ENCODE assay signal across 24 mouse cellular contexts in the genomic region with DNA sequence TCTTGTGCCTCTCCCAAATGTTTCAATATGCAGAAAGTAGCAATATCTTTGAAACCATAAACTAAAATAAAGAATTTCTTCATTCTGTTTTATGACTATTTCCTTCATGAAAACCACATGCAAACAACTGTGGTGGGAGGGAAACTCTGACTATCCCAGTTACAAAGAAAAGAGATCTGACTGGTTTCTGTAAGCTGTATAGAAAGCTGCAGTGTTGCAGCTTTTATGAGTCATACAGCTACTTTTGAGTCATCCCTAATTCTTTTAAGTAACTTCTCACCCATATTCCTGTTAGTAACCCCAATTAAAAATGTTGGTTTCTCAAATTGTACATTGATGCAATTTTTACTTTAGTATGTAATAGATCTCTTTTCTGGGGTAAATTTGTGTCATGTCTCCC. TPM values are rescaled to one million over a fixed set of nuclear protein-coding genes. Genes with fewer than 3 reads are reported as not detected.
DNase-seq lines count a peak whose midpoint lies in the region; ATAC-seq and TF ChIP-seq lines count a peak whose summit lies in the region.
"Had no signal": no experiment of that assay in that cellular context is flagged by ENCODE, and none has a peak within 500 bp of the region (broad histone marks: within the 10 kb centered on the region; RNA-seq: fewer than 3 reads in every experiment).

No protein-coding gene starts in this region.

- peak; percentile 38 for TF ChIP-seq EP300 in stomach, postnatal 0 days (optimal IDR thresholded peaks at IDR 0.05)

- no peak overlapping the region for H3K4me3 ChIP-seq in stomach, postnatal 0 days (ENCODE audit: low read depth, low read length)
- H3K4me3 ChIP-seq in forebrain, embryonic 16.5 days (replicated peaks; ENCODE audit: low read length) = no peak overlapping the region
- H3K4me3 ChIP-seq: embryonic facial prominence, embryonic 10.5 days; forebrain, embryonic 15.5 days; heart, embryonic 10.5 days; hindbrain, embryonic 15.5 days; limb, embryonic 12.5 days; neural tube, embryonic 12.5 days had no signal

- no peaks in the 10 kb centered on the region for H3K4me1 ChIP-seq in stomach, postnatal 0 days (replicated peaks; ENCODE audit: control insufficient read depth, insufficient read depth)
- H3K4me1 ChIP-seq in forebrain, embryonic 16.5 days (replicated peaks; ENCODE audit: control insufficient read depth, insufficient read depth, low read length) = no peaks in the 10 kb centered on the region
- H3K4me1 ChIP-seq: embryonic facial prominence, embryonic 10.5 days; forebrain, embryonic 15.5 days; heart, embryonic 10.5 days; hindbrain, embryonic 15.5 days; limb, embryonic 12.5 days; neural tube, embryonic 12.5 days had no signal

- no peak overlapping the region for H3K27ac ChIP-seq in stomach, postnatal 0 days (replicated peaks)
- H3K27ac ChIP-seq in forebrain, embryonic 16.5 days (ENCODE audit: low read length) = no peak overlapping the region
- H3K27ac ChIP-seq: embryonic facial prominence, embryonic 10.5 days; forebrain, embryonic 15.5 days; heart, embryonic 10.5 days; hindbrain, embryonic 15.5 days; limb, embryonic 12.5 days; neural tube, embryonic 12.5 days had no signal

- TF ChIP-seq CTCF in stomach, postnatal 0 days (IDR thresholded peaks at IDR 0.05; ENCODE audit: low read depth) = no peak

- no peak overlapping the region for H3K4me2 ChIP-seq in stomach, postnatal 0 days (replicated peaks; ENCODE audit: low read depth)
- H3K4me2 ChIP-seq in forebrain, embryonic 16.5 days (ENCODE audit: low read length) = no peak overlapping the region
- H3K4me2 ChIP-seq: forebrain, embryonic 15.5 days; hindbrain, embryonic 15.5 days; limb, embryonic 12.5 days; liver, embryonic 11.5 days; neural tube, embryonic 12.5 days had no signal

- H3K9me3 ChIP-seq in stomach, postnatal 0 days (ENCODE audit: control insufficient read depth, low read length) = no peaks in the 10 kb centered on the region
- no peaks in the 10 kb centered on the region for H3K9me3 ChIP-seq in forebrain, embryonic 16.5 days (ENCODE audit: control insufficient read depth, low read length)
- H3K9me3 ChIP-seq: embryonic facial prominence, embryonic 10.5 days; forebrain, embryonic 15.5 days; heart, embryonic 10.5 days; hindbrain, embryonic 15.5 days; limb, embryonic 12.5 days; neural tube, embryonic 12.5 days had no signal

- no peaks in the 10 kb centered on the region for H3K27me3 ChIP-seq in stomach, postnatal 0 days (ENCODE audit: control insufficient read depth, insufficient read depth, low read length)
- H3K27me3 ChIP-seq in forebrain, embryonic 16.5 days (replicated peaks; ENCODE audit: control insufficient read depth, insufficient read depth, low read length) = no peaks in the 10 kb centered on the region
- H3K27me3 ChIP-seq: forebrain, embryonic 15.5 days; hindbrain, embryonic 15.5 days; limb, embryonic 12.5 days; neural tube, embryonic 12.5 days had no signal

- H3K36me3 ChIP-seq in stomach, postnatal 0 days (ENCODE audit: control insufficient read depth, insufficient read depth, low read length) = no peaks in the 10 kb centered on the region
- no peaks in the 10 kb centered on the region for H3K36me3 ChIP-seq in forebrain, embryonic 16.5 days (ENCODE audit: control insufficient read depth, insufficient read depth)
- H3K36me3 ChIP-seq: embryonic facial prominence, embryonic 10.5 days; forebrain, embryonic 15.5 days; heart, embryonic 10.5 days; hindbrain, embryonic 15.5 days; limb, embryonic 12.5 days; neural tube, embryonic 12.5 days had no signal

- DNase-seq in lung, postnatal 36 days = peak; percentile 22
- no peak for DNase-seq in lung, adult 18-20 months
- DNase-seq in NIH3T3 (ENCODE audit: low read depth) = peak; percentile 46
- DNase-seq in induced T-regulatory cell, adult 2 months (ENCODE audit: low read depth) = peak; percentile 65
- DNase-seq in stomach, postnatal 0 days (ENCODE audit: low spot score) = no peak
- no peak for DNase-seq in layer of hippocampus, postnatal 14 days (ENCODE audit: low spot score in 2 of 2)
- DNase-seq in frontal cortex, adult 2 months (ENCODE audit: extremely low spot score in 1 of 2, low spot score in 1 of 2) = no peak
- DNase-seq: adrenal gland, postnatal 10 days; cerebellum, adult 9-10 months; gastrocnemius, postnatal 36 days; liver, postnatal 0 days; lung, postnatal 10 days; midbrain, embryonic 14.5 days; retina, postnatal 1 day; thymus, postnatal 25 days had no signal

- no peak overlapping the region for H3K9ac ChIP-seq in stomach, postnatal 0 days (ENCODE audit: low read length)
- no peak overlapping the region for H3K9ac ChIP-seq in forebrain, embryonic 16.5 days (replicated peaks; ENCODE audit: low read depth, low read length)
- H3K9ac ChIP-seq: forebrain, embryonic 15.5 days; hindbrain, embryonic 15.5 days; limb, embryonic 12.5 days; liver, postnatal 0 days; neural tube, embryonic 12.5 days had no signal

- ATAC-seq in stomach, postnatal 0 days (ENCODE audit: low FRiP score, low TSS enrichment) = no peak
- no peak for ATAC-seq in forebrain, embryonic 16.5 days
- ATAC-seq: forebrain, embryonic 15.5 days; intestine, embryonic 16.5 days; liver, postnatal 0 days had no signal

RNA-seq across cellular contexts. Expression of gene Ccr5, which starts 25.0 kb away (rescaled TPM):
- polyA plus RNA-seq in stomach, postnatal 0 days (2015; fragmentation: Nextera tagmentation; extraction: Ambion mirVana) = 0.42 and 0.63 TPM in 2 replicates
- 10 to 100 TPM in 1 of 2 experiments, 1 to 10 TPM in 1; 8.0 to 11.3 TPM for total RNA-seq in layer of hippocampus, postnatal 14 days (2021)
- polyA plus RNA-seq in frontal cortex, adult 2 months (2012; rRNA removed) = 3.4 and 6.0 TPM in 2 replicates
- polyA plus RNA-seq in forebrain, embryonic 16.5 days (2015; fragmentation: Nextera tagmentation; extraction: Ambion mirVana) = 0.92 and 1.2 TPM in 2 replicates

RNA-seq across cellular contexts. Expression of gene Ccr2, which starts 44.6 kb away (rescaled TPM):
- polyA plus RNA-seq in stomach, postnatal 0 days (2015; fragmentation: Nextera tagmentation; extraction: Ambion mirVana) = 0.74 and 1.2 TPM in 2 replicates
- total RNA-seq in layer of hippocampus, postnatal 14 days (2021) = under 1 TPM; 0.17 to 0.30 TPM
- 0.30 and 0.32 TPM in 2 replicates for polyA plus RNA-seq in frontal cortex, adult 2 months (2012; rRNA removed)
- polyA plus RNA-seq in forebrain, embryonic 16.5 days (2015; fragmentation: Nextera tagmentation; extraction: Ambion mirVana) = 0.16 TPM in 1 of 2 replicates, not detected in the other

Comparison
In these comparisons a context has a peak if more than half of its experiments do, and no peak if none do; other contexts are left out.
1. DNase-seq: peak in lung, postnatal 36 days (single experiment), NIH3T3 (single experiment) and induced T-regulatory cell, adult 2 months (single experiment); none in lung, adult 18-20 months (0 of 2), stomach, postnatal 0 days (single experiment), layer of hippocampus, postnatal 14 days (0 of 2) and frontal cortex, adult 2 months (0 of 2).